ENCODE assay signal across 12 mouse cellular contexts in the genomic region with DNA sequence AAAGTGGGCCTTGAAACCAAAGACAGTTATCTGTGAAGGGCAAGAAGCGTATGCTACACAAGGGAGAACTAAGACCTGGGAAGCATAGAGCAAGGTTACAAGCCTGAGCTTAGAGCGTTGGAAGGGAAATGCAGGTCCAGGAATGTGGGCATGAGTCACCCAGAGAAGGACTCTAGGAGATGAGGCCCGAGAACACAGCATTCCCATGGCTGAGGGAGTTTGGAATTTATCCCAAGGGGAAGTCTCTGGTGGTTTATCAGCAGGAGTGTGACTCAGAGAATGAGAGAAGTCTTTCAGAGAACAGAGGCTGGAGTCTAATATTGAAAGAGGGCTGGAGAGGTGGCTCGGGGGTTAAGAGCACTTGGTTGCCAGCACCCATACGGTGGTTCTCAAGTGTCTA. TPM values are rescaled to one million over a fixed set of nuclear protein-coding genes. Genes with fewer than 3 reads are reported as not detected.
DNase-seq lines count a peak whose midpoint lies in the region; ATAC-seq lines count a peak whose summit lies in the region.
"Had no signal": no experiment of that assay in that cellular context is flagged by ENCODE, and none has a peak within 500 bp of the region (broad histone marks: within the 10 kb centered on the region; RNA-seq: fewer than 3 reads in every experiment).

No protein-coding gene starts in this region.

- H3K36me3 ChIP-seq in heart, embryonic 12.5 days = no peaks in the 10 kb centered on the region
- H3K36me3 ChIP-seq in forebrain, embryonic 10.5 days (replicated peaks) = no peaks in the 10 kb centered on the region
- H3K36me3 ChIP-seq: embryonic facial prominence, embryonic 10.5 days; lung, embryonic 15.5 days had no signal

- H3K27ac ChIP-seq in heart, embryonic 12.5 days (ENCODE audit: poor library complexity, severe bottlenecking) = peak overlapping the region; percentile 74
- H3K27ac ChIP-seq in forebrain, embryonic 10.5 days = no peak overlapping the region
- H3K27ac ChIP-seq: embryonic facial prominence, embryonic 10.5 days; lung, embryonic 15.5 days had no signal

- no peak overlapping the region for H3K4me2 ChIP-seq in heart, embryonic 12.5 days
- H3K4me2 ChIP-seq: lung, embryonic 15.5 days had no signal

- H3K4me3 ChIP-seq in heart, embryonic 12.5 days = no peak overlapping the region
- no peak overlapping the region for H3K4me3 ChIP-seq in forebrain, embryonic 10.5 days
- H3K4me3 ChIP-seq: embryonic facial prominence, embryonic 10.5 days; lung, embryonic 15.5 days had no signal

- no peak overlapping the region for H3K9ac ChIP-seq in heart, embryonic 12.5 days
- H3K9ac ChIP-seq: lung, embryonic 15.5 days had no signal

- peak; percentile 56 for ATAC-seq in heart, embryonic 12.5 days (ENCODE audit: insufficient number of reproducible peaks, low FRiP score)

- WGBS in heart, embryonic 12.5 days = 21% methylated on average over 5 of the region's 5 CpGs
- 80% methylated on average over 5 of the region's 5 CpGs for WGBS in forebrain, embryonic 10.5 days

- no peaks in the 10 kb centered on the region for H3K9me3 ChIP-seq in heart, embryonic 12.5 days (replicated peaks)
- no peaks in the 10 kb centered on the region for H3K9me3 ChIP-seq in forebrain, embryonic 10.5 days
- H3K9me3 ChIP-seq: embryonic facial prominence, embryonic 10.5 days; lung, embryonic 15.5 days had no signal

- H3K4me1 ChIP-seq in heart, embryonic 12.5 days (replicated peaks) = peaks cover 34% of the 10 kb centered on the region
- H3K4me1 ChIP-seq in forebrain, embryonic 10.5 days = no peaks in the 10 kb centered on the region
- H3K4me1 ChIP-seq: embryonic facial prominence, embryonic 10.5 days had no signal

- no peaks in the 10 kb centered on the region for H3K27me3 ChIP-seq in heart, embryonic 12.5 days (replicated peaks)
- H3K27me3 ChIP-seq in forebrain, embryonic 10.5 days (ENCODE audit: poor library complexity, severe bottlenecking) = no peaks in the 10 kb centered on the region
- H3K27me3 ChIP-seq: lung, embryonic 15.5 days had no signal

- peak; percentile 57 for DNase-seq in MN1 (ENCODE audit: low spot score)
- DNase-seq in adrenal gland, adult 8-10 months = peak; percentile 79
- DNase-seq in lung, postnatal 10 days = peak; percentile 33
- no peak for DNase-seq in forebrain, embryonic 10.5 days (ENCODE audit: extremely low spot score, low spot score)
- no peak for DNase-seq in cerebellum, postnatal 4 days (ENCODE audit: low spot score in 2 of 2)
- no peak for DNase-seq in layer of hippocampus, postnatal 10 days (ENCODE audit: low spot score in 2 of 2)
- DNase-seq: right cerebral cortex, postnatal 4 days; thymus, postnatal 14 days had no signal

RNA-seq across cellular contexts. Expression of a gene that starts 6.3 kb away (rescaled TPM):
- 10 to 100 TPM; 26.7 to 38.1 (median 32.2) TPM for total RNA-seq in adrenal gland, adult 8-10 months (2022)
- polyA plus RNA-seq in heart, embryonic 12.5 days (2016; fragmentation: Nextera tagmentation; extraction: Ambion mirVana) = 1.3 and 1.5 TPM in 2 replicates
- not detected in 2 replicates for polyA plus RNA-seq in forebrain, embryonic 10.5 days (2016; fragmentation: Nextera tagmentation; extraction: Ambion mirVana)
- under 1 TPM; 0.22 to 0.41 TPM for total RNA-seq in layer of hippocampus, postnatal 10 days (2021)
- total RNA-seq: ES-E14 had no signal
- polyA plus RNA-seq: embryonic facial prominence, embryonic 10.5 days had no signal

Comparison
In these comparisons a context has a peak if more than half of its experiments do, and no peak if none do; other contexts are left out.
1. DNase-seq: peak in MN1 (single experiment), adrenal gland, adult 8-10 months (single experiment) and lung, postnatal 10 days (single experiment); none in forebrain, embryonic 10.5 days (single experiment), cerebellum, postnatal 4 days (0 of 2) and layer of hippocampus, postnatal 10 days (0 of 2).
2. RNA of a gene that starts 6.3 kb away (total RNA-seq): 26.7 to 38.1 TPM in adrenal gland, adult 8-10 months; 0.22 to 0.41 TPM in layer of hippocampus, postnatal 10 days; every median in the first group is over 10 times any median in the second.